Mouse (Mus musculus): ENCODE data around the gene Dcst2. TPM values are rescaled to one million over a fixed set of nuclear protein-coding genes. Genes with fewer than 3 reads are reported as not detected.

The Dcst2 gene
- total RNA-seq (2015) (not detected in 2 replicates), total RNA-seq (2017) (not detected in 2 replicates)

GRCm38 (mm10) chr3:89361675-89362074 lies at the start of gene Dcst2:
Dcst2 (plus strand) TSS chr3:89361975.
- no peak for ATAC-seq (ENCODE audit: poor library complexity, severe bottlenecking)

DNA sequence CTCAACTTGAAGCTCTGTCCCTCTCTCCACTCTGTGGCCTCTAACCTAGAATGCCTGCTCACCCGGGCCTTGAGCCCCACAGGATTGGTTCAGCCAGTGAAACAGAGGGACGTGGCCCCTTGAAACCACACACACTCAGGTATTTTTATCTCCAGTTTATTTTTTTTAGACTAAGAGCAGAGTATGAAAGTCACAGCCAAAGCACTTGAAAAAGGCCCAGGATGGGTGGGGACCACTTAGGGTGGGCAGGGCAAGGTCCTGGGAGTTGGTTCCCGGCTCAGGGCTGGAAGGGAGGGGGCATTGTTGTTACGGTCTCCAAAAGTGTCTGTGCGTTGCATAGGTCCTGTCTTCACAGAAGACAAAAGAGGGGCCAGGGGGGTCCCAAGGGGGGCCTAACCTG lies 47.4 kb upstream of the Dcst2 start:
- no peak for ATAC-seq (ENCODE audit: poor library complexity, severe bottlenecking)

DNA sequence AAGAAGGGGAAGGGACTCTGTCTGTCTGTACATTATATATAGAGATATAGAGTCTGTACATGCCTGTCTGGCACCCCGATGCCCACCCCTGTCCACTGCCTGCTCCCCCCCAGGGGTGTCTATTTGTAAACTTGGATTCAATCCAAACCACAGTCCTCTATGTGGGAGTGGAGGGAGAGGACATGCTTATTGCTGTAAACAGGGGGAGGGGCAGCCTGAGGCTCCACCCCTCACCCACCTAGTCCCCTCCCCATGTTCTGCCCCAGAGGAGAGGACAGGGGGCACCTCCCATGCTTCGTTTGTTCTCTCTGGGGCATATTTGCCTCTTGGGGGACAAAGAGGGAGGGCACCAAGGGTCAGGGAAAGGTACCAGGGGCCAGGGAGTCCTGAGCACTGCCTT lies 47.0 kb upstream of the Dcst2 start:
- ATAC-seq (ENCODE audit: poor library complexity, severe bottlenecking) = no peak

DNA sequence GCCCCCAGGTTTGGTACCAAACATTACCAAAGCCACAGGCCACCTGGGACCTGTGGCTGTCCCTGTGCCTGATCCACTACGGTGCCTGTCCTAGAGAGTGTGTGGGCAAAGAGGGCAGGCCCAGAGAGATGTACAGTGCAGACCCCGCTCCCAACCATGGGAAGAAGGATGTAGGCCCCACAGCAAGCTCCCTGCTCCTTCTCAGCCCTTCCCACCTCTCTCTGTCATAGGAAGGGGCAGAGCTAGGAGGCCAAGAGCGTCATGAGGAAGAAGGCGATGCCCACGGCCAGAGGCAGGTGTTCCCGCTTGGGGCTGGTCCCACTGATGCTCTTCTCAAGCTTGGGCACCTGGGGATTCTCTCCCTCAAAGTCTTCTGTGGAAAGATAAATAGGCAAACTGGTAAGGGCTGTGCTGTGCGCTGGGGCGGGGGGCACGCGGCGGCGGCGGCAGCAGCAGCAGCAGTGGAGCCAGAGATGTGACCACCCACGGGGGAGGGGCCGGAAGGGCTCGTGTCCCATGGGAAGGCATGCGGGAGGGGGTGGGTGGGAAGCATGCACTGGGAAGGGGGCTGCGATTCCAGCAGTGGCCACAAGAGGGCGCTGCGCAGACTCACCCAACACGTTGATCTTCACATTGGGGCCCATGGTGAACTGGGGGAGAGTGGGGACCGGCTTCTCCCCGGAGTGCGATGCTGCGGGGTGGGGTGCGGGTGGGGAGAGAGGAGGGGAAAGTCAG lies 46.4 kb upstream of the Dcst2 start:
- ATAC-seq (ENCODE audit: poor library complexity, severe bottlenecking) = peak; percentile 45; the same call in 1 of the 2 replicates

DNA sequence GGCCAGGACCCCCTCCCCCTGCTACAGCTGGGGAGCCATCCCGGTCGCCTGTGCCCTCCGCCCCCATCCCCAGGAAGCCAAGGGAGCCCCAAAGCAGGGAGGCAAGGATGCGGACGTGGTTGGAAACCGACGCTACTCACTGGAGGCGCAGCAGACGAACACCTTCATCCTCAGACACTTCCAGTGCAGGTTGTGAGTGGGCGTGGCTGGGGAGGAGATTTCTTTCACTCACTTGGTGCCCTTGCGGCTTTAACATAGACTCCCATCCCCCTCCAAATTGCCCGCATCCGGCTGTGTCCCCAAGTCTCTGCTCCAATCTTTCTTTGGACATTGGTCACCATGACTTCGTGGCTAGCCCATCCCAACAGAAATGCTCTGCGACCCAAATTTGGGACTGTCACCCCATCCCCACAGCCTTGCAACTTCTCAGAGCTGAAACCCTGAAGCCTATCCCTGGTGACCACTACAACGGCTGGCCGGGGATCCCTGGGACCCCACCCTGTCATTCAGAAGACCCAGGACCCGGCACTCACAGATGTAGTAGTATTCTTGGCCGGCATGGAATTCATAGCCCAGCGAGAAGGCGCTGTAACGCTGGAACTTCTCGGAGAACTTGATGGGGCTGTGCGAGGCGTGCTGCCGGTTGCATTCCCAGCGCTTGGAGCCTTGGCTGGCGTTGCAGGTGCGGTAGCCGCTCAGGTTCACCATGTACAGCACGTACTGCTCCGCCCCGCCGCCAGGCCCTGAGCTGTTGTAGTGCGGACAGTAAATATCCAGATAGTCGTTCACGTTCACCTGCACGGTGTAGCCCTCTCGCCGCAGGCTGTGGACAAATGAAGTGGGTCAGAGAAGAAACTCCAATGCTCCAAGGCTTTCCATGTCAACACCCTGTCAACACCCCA lies 45.6 kb upstream of the Dcst2 start:
- no peak for ATAC-seq (ENCODE audit: poor library complexity, severe bottlenecking)

DNA sequence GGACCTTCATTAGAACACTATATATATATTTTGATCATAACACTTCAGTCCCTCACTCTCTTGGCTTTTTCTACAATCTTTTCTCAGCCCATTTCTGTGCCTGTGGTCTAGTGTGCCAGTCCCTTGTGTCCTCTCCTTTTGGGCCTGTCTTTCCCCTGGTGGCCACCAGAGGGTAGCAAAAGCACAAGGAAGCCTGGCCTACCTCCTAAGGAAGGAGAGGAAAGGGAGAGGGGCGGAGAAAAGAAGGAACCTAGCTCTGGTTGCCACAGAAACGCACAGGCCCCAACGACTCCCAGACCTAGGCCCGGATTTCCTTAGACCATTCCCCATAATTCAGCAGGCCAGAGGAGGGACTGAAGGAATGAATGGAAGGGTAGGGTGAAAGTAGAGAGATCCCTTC lies 44.9 kb upstream of the Dcst2 start:
- ATAC-seq (ENCODE audit: poor library complexity, severe bottlenecking) = peak; percentile 84

DNA sequence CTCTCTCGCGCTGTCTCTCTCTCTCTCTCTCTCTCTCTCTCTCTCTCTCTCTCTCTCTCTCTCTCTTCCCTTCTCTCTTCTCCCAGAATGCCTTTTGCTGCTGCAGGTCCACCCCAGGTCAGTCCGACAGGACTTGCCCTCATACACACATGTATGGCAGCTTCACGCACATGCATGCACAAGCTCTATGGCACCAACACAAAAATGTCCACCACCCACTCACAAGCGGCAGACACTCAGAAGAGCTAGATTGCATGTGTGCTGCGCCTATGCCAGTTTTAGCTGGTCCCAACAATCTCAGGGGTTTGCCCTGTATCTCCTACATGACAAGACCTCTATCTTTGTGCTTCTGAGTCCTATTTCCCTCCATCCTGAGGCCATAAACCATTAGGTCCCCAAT lies 44.5 kb upstream of the Dcst2 start:
- no peak for ATAC-seq (ENCODE audit: poor library complexity, severe bottlenecking)

- no peak for ATAC-seq (ENCODE audit: poor library complexity, severe bottlenecking)
Measured at GRCm38 (mm10) chr3:89318316-89318715, 43.5 kb upstream of the Dcst2 start.

DNA sequence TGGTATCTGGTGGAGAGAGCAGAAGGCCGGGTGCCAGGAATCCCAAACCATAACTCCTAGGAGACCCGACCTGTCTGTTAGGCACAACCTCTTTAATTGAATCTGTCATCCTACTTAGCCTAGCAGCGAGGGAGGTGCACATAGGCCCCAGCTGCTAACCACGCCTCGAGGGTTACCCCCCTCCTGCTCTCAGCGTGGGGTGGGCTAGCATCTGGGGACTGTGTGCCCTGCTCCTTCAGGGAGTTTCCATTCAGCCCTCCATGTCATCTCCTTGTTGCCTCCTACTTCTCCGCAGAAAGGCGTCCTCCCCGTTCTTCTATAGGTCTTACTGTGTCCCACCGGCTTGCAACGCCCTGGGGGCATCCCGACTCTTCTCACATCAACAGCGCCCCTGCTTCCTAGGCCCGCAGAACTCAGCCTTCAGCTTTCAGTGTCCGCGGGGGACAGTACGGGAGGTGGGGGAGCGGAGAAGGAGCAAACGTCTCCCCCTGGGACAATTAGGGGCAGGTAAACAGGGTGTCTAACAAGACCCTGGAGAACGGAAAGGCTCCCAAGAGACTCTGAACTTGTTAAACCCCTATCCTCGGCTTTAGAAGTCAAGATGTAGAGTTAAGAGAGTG lies 42.7 kb upstream of the Dcst2 start:
- no peak for ATAC-seq (ENCODE audit: poor library complexity, severe bottlenecking)

DNA sequence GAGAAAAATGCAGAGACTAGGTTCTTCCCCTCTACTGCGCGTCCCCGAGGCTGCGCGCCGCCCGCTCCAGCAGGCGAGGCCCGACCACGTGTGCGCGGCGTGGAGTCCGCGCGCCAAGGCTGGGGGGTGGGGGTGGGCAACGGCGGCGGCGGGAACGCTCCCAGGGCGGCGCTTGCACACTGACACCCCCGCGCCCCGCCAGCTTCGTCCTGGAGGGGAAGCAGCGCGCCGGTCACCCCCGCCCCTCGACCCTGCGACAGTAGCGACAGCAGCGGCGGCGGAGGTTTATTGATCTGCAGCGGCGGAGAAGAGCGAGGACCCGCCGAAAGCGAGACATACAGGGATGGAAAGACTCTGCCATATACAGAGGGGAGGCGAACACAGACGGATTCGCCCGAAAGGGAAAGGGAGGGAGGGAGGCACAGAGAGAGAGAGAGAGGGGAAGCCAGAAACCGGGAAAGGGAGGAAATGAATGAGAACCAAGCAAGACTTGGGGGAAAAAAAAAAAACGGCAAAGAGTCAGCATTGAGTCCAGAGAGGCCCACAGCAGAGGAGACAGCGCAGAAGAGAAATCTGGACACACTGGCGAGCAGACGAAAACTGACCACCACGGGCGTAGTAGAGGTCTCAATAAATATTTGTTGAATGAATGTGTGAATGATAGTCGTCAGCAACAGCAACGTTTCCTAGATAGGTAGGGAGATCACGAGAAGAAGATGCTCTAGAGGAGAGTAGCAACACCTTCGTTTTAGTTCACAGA lies 42.0 kb upstream of the Dcst2 start:
- no peak for ATAC-seq (ENCODE audit: poor library complexity, severe bottlenecking)

DNA sequence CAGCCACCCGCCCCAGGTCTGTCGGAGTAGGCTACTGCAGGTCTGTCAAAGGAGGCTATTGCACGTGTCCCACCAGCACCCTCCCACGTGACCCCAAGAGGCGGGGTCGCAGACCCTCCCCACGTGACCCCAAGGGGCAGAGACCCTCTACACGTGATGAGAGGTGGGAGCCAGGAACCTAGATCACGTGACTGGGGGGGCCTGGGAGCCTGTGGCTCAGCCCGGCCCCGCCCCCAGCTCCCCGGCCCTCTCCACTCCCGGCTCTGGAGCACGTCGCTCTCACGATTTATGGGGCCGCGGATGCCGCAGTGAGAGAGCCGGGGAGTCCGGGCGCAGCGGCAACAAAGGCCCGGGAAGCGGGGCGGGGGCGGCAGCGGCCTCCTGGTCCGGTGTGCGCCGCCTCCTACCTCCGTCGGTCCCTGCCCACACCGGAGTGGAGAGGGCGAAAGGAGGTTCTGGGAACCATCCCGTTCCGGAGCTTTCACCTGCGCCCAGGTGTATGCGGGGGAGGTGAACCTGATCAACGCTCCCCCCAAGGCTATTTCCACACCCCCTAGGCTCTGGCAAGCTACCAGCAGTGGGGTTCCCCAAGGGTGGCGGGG lies 41.1 kb upstream of the Dcst2 start:
- ATAC-seq (ENCODE audit: poor library complexity, severe bottlenecking) = no peak

GRCm38 (mm10) chr3:89321183-89322130 lies 40.3 kb upstream of the Dcst2 start:
- ATAC-seq (ENCODE audit: poor library complexity, severe bottlenecking) = 0 out of 2 replicates have a peak, but pooled peaks have one; percentile 21

DNA sequence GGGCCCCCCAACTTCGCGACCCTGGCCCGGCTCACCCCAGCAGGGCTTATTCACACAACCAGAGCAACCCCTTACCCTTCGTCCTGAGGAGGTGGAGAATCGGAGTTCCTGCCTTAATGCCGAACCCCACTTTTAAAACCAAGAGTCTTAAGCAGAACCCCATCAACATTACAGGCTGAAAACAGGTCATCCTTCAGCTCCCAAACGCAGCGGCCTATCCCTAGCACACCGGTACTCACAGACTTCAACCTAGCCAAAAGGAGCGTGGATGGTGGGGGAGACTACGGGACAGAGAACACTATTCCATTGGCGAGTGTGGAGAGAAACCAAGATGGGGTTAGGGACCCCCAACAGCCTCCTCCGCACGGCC lies 39.7 kb upstream of the Dcst2 start:
- ATAC-seq (ENCODE audit: poor library complexity, severe bottlenecking) = no peak

DNA sequence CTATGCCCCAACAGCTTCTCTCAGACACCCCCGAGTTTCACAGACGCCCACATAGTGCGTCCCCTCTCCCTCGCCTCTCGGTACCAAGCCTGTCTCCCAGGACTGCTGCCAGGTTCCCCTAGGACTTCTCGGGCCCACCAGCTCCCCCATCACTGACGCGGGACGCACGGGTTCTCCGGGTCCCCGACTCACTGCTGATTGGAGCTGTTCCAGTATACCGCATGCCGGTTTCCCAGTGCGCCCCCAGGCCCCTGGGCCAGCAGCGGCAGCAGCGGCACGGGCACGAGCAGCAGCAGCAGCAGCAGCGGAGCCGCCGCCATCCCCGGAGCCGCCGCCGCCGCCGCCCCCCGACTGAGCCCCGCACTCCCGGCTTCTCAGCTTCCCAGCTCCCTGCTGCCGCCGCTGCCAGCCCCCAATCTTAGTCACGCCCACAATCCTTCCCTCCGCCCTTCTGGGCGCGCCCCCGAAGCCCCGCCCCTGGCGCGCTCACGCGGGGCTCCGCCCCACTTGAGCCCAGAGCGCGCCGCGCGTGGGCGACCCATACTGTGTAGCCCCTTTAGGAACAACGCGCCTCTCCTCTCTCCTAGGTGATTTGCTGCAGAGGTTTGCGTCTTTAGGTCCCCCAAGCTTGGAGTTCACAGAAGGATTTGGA lies 39.1 kb upstream of the Dcst2 start, which contains the start of gene Efna3:
Gene Efna3, minus strand, starts transcription at position 452 of the 652 bp plus-strand sequence.
- ATAC-seq (ENCODE audit: poor library complexity, severe bottlenecking) = 0 out of 2 replicates have a peak, but pooled peaks have one; percentile 30

DNA sequence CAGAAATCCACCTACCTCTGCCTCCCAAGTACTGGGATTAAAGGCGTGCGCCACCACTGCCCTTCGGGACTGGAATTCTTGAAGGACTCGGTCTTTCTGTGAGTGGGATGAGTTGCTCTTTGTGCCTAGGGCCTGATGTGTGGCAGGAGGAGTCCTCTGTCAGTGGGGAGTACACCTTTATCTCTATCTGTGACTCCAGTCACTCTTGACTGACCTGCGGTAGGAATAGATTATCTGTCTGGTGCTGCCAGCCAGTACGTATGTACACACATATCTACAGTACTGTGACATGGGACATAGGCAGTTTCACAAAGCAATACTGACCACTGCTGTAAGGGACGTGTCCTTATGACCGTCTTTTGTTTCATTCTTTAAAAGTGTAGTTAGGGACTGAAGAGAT lies 35.9 kb upstream of the Dcst2 start:
- ATAC-seq (ENCODE audit: poor library complexity, severe bottlenecking) = no peak

DNA sequence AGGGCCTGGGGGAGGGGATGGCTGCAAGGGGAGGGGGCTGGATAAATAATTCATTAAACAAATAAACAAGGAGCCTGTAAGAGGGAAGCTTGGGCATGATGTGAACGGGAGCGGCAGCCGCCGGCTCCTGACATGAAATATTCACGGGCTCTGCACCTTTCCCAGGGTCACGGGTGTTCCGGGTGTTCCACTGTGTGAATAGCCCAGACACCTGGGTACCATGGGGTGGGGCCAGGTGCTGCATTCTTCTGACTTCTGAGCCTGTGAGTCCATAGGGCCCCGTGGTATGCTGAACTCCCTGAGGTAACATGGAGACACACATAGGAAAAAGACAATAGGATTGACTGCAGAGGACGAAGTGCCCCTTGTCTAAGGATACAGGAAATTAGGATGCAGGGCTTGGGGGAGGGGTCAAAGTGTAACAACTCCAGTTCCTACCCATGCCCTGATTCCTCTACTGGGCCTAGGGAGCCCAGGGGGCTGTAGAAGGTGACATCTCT lies 34.4 kb upstream of the Dcst2 start:
- ATAC-seq (ENCODE audit: poor library complexity, severe bottlenecking) = no peak

- ATAC-seq (ENCODE audit: poor library complexity, severe bottlenecking) = no peak
Measured at GRCm38 (mm10) chr3:89328623-89329022, 33.2 kb upstream of the Dcst2 start.

GRCm38 (mm10) chr3:89330346-89330745 lies 31.4 kb upstream of the Dcst2 start:
- ATAC-seq (ENCODE audit: poor library complexity, severe bottlenecking) = no peak

Data from megakaryocyte, adult 5-6 weeks (primary cell).